Mouse (Mus musculus) spleen, embryonic (tissue): ENCODE measurements at regions not wholly inside any gene's neighbourhood (a gene's known extent, or its start where the extent isn't known, plus 50 kb on each side); places are given as distances from the start of the nearest gene placed in this dataset.

Experiments
- CTCF ChIA-PET: fragments of 350-600 bp; sonication (Branson Sonifier 250); formaldehyde crosslinking; loops from one replicate; lab custom pipeline; 2022; lab: Charles Lee

DNA sequence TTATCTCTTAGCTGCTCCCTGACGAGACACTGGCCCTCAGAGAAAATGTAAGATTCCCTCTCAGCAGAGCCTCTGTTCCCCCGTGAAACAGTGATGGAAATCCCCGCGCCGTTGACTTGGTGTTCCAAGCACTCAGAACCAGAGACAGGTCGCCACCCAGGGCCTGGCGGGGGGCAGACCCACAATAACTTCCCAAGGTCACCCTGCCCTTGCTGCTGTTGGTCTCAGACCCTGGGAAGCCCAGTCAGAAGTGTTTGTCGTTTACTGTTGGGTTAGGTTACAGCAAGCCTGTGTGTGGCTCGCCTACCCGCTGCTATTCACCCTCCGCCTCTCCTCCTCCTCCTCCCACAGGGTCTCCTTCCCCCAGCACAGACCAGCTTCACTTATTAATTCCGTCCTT, 154.2 kb upstream of the Eomes start:
- CTCF ChIA-PET: no interaction called here

DNA sequence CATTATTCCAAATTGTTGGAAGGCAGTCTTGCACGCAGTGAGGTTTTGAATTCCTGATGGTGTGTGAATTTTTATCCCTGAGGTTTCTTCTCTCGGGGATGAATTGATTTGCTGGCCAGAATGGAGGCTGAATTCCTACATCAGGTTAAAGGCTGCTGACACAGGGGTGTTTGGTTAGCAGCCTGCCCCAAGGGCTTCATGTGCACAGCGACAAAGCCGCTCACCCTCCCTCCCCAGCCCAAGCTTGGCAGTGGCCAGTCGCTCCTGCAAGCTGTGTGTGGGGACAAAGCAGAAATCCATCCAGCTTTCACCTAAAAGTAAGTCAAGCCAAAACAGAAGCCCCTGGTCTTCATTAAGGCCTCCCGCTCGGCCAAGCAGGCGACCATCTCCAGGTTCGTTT, 151.4 kb upstream of the Eomes start:
- CTCF ChIA-PET: no interaction called here

DNA sequence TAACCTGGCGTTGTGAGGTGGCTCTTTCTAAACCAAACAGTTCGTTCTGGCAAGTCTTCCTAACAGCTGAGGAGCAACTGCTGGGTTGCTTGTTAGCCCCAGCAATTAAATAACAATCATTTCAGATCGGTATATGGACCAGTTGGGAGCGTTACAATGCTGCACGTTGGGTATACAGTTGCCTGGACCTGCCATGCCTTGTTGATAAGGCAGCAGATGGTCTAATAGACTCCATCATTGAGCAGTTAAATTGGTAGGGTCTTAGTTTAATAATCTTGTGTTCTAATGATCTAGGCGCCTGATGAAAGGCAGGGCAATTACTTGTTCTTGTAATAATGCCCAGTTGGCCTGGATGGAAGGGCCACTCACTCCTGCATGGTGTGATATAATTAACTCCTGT, 150.1 kb upstream of the Eomes start:
- CTCF ChIA-PET: no interaction called here

DNA sequence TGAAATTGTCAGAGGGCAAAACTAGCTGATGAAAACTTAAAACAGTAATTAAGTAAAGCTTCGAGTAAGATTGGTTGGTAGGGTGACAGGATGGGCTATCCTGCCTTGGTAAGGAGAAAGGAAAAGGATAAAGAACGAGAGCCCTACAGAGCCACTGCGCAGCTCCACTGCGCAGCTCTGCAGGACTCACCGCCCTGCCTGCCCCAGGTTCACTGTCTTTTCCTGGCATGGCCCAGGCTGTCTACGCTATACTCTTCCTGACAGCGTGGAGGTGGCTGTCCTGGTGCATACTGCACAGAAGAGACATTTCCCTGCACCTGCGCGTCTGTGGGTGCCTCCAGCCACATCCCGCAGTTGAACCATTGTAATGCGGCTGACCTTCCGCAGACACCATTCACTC, 136.6 kb upstream of the Eomes start:
- CTCF ChIA-PET: no interaction called here

- CTCF ChIA-PET: interaction anchor here (0.7 kb wide), 1 partner anchor 133 kb away, joined by 3 read pairs; no protein-coding TSS in a partner anchor
Measured at GRCm38 (mm10) chr9:118354911-118355310, 123.1 kb upstream of the Eomes start.

GRCm38 (mm10) chr9:118357406-118357805, 120.6 kb upstream of the Eomes start:
- CTCF ChIA-PET: no interaction called here

DNA sequence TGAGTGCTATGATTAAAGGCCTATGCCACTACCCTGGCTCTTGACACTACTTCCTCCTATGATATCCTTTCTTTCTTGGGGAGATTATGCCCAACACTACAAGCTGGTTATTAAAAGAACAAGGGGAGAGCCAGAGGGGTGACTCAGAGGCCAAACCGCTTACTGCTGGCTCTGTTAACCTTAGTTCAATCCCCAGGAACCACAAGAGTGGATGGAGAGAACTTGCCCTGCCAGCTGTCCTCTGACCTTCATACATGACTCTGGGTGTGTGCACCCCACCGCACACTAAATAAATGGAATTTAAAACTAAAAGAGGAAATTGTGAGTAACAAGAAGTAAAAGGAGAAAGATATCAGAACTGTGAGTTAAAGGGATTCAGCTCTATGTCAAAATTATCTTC, 114.1 kb upstream of the Eomes start:
- CTCF ChIA-PET: no interaction called here

DNA sequence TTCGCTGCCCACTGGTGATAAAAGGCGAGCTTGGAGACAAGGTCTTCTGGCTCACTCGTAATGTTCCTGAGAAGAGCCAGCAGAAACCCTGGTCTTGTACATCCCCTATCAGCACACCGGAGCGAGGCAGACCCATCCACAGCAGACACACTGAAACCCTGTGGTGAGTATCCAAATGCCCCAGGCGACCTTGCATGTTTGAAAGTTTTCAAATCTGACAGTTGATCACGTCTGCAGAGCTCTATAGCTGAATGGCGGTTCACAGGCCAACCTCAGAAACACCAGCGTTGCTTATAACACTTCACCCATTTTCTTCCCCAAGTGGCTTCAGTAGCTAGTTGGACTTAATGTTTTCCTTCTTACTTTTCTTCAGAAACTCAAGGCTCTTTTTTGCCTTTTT, 112.6 kb upstream of the Eomes start:
- CTCF ChIA-PET: interaction anchor here (0.7 kb wide), 1 partner anchor 312 kb away, joined by 3 read pairs; no protein-coding TSS in a partner anchor

GRCm38 (mm10) chr9:118367314-118367713, 110.7 kb upstream of the Eomes start:
- CTCF ChIA-PET: no interaction called here

DNA sequence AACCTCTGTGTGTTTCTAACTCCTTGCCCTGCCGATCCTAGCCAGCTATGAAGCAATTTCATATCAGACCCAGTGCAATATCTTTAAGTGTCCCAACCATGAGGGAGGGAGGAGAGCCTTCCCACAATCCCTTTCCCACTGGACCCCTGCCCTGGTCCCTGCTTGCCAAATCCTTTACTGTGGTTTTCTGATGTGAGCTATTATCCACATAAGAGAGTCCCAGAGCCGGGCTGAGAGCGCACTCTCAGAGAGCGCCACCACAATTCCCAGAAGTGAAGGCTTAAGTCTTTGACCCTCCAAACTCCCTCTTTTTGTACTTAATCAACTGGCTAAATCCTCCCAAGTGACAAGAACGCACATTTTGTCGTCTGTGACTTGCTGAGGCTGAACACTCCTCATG, 107.4 kb upstream of the Eomes start:
- CTCF ChIA-PET: no interaction called here

DNA sequence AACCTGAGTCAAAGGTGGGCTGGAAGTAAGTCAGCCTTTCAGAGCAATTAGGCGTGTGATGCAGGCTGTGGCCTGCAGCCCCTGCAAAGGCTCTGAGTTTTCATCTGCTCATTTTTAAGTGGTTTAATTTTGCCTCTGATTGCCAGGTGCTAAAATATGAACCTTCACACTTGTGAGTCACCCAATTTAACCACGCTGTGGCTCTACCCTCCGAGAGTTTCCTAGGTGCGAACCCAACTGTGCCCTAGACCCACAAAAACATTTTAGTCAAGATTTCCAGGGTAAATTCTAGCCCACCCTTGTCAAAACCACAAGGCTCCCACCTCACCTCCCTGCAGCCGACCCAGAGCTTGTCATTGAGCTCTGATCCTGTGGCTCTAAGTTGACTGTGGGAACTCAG, 103.3 kb upstream of the Eomes start:
- CTCF ChIA-PET: no interaction called here

GRCm38 (mm10) chr9:118379055-118379454, 99.0 kb upstream of the Eomes start:
- CTCF ChIA-PET: no interaction called here

DNA sequence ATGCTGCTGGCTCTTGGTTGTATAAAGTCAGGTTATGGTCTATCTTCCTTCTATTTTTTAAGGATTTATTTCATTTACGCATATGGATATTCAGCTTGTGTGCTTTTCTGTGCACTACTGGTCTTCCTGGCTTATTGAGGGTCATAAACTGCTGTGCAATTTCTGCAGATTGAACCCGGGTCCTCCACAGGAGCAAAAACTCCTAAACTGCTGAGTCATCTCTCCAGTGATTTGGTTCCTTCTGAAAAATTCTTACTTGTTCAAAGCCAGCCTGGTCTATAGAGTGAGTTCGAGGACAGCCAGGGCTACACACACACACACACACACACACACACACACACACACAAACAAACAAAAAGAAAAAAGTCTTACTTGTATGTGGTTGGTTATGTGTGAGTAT, 95.5 kb upstream of the Eomes start:
- CTCF ChIA-PET: no interaction called here

DNA sequence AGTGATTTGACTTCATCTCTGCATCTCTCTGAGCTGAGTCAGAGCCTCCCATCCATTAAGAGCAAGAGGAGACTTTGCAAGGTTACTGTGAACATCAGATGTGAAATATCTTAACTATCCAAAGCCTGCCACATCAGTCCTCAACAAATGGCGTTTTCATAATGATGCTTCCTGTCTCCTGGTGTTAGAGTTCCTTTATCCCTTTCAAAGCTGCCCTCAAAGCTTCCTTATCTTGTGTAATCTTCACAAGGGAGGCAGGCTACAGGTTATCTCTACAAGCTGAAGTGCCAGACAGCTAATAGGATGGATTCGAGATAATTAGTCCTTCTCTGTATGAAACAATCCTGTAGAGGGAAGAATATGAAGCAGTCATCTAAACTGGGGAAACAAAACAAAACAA, 93.4 kb upstream of the Eomes start:
- CTCF ChIA-PET: no interaction called here

DNA sequence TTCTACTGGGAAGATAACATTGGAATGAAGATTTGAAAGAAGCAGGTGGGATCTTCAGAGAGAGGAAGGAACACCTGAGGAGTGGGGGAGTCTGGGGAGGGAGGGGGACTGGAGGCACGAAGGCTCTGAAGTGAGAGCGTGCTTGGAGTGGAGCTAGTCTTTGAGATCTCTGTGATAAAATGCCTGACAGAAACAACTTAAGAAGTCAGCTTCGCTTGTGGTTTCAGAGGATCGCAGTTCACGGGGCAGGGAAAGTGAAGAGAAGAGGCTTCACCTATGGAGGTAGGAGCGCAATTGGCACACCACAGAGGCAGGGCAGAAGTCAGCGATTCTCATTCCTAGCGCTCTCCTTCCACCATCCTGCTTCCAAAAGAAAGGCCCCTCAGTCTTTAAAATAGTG, 90.4 kb upstream of the Eomes start:
- CTCF ChIA-PET: interaction anchor here (0.7 kb wide), 1 partner anchor 16 kb away, joined by 4 read pairs; no protein-coding TSS in a partner anchor

DNA sequence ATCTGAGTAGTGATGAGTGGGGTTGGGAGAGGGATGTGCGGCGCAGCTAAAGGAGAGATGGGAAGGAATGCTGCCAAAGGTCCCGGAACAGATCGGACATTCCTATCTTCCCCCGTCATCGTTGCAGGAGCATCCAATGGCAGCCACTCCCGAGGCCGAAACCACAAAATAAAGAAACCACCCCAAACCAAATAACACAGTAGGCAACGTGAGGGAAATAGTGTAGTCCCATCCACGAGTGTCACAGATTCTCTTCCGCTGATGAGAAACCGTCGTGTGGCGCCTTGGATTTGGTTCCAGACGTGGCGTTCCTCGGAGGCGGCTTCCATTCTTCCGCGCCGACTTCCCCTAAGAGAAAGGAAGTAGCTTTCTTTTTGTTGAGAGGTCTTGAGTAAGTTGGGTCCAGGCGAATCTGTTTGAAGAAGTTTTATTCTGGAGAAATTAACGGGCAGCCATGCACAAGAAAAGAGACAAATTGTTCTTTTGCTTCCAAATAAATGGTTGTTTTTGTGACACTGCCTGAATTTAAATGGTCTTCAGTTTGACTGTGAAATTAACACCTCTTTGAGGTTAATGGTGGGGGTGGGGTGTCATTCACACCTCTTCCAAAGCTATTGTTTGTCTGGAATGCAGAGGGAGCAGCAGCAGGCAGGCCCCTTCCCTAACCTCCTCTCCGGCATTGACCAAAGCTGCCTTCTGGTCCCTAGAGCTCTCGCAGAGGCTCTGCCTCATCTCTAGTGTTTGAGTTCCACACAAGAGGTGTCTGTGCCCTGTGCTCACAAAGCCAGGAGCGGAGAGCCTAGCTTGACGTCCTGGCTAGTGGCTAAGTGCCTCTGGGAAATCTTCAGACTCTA, 88.3 kb upstream of the Eomes start:
- CTCF ChIA-PET: no interaction called here

- CTCF ChIA-PET: no interaction called here
Measured at GRCm38 (mm10) chr9:118390679-118391078, 87.3 kb upstream of the Eomes start.

DNA sequence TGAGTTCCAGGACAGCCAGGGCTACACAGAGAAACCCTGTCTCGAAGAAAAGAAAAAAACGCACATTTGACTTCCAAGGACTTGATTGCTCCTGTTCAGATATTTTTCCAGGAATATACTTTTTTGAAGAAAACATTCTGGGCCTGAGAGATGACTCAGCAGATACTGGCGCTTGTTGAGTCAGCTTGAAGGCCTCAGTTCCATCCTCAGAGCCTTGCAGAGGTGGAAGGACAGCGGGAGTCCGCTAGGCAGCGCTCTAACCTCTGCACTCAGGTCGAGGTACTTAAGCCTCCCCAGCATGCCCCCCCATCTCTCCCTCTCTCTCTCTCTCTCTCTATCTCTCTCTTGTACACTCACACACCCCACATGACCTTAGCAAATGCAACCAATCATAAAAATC, 86.3 kb upstream of the Eomes start:
- CTCF ChIA-PET: no interaction called here

GRCm38 (mm10) chr9:118392796-118393195, 85.2 kb upstream of the Eomes start:
- CTCF ChIA-PET: no interaction called here

DNA sequence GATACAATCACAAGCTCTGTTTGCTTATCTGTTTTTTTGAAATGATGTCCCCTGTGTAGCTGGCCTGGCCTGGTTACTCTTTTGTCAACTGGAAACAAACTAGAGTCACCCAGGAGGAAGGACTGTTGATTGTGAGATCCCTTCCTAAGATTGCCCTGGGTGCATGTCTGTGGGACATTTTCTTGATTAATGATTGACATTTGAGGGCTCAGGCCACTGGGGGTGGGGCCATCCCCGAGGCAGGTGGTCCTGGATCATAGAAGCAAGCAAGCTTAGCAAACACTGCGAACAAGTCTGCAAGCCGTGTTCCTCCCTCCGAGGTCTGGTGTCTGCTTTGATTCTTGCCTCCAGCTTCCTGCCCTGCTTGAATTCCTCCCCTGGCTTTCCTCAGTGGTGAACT, 84.4 kb upstream of the Eomes start:
- CTCF ChIA-PET: no interaction called here

DNA sequence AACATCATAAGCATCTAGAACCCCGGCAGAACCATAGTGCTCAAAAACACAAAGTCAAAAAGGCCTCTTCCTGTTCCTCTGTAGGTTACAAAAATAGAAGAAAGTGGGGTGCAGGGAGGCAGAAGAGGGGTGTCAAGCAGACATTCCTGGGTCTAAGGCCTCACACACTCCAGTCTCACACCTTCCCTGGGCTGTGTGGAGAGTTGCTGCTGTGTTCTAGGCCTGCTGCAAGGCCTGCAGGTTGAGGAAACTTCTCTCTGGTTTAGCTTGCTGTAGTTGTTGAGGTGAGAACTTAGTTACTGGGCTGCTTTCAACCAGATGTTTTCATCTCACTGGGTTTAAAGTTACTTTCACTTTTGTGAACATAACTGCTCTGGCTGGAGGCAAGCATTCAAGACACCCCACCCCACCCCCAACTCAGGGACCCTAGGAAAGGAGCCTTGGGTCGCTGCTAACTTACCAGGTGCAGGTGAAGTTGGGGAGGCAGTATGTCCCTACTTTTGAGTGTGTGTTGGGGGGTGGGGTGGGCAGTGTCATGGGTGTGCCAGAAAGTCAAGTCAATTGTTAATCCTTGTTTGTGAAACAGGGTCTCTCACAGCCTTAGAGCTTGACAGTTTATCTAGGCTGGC, 81.5 kb upstream of the Eomes start:
- CTCF ChIA-PET: interaction anchor here (0.6 kb wide), 1 partner anchor 35 kb away, joined by 4 read pairs; no protein-coding TSS in a partner anchor

DNA sequence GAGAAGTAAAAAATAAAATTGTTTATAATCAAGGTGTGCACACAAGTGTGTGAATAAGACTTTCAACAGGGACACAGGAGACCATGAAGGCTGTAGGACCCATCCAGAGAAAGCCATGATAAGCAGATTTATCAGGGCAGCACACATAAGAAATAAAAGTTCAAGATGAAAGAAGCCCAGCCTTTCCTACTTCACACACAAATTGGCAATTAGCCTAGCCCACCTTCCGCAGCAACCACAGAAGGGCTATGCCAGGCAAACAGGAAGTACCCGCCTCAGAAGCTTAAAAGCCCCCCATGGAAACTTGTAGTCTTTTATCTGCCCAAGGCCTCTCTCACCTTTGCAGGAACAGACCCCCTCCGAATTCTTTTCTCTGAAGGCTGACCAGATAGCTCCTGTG, 77.5 kb upstream of the Eomes start:
- CTCF ChIA-PET: no interaction called here

DNA sequence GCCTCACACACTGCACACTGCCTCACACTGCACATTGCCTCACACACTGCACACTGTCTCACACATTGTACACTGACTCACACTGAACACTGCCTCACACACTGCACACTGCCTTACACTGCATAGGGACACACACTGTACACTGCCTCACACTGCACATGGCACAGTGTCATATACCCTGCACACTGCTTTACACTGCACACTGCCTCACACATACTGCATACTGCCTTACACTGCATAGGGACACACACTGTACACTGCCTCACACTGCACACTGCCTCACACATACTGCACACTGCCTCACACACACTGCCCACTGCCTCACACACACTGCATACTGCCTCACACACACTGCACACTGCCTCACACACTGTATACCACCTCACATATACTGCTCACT, 76.8 kb upstream of the Eomes start:
- CTCF ChIA-PET: no interaction called here
